Mouse (Mus musculus) hindbrain, embryonic 16.5 days (tissue): ENCODE data around the gene Slc18b1. TPM values are rescaled to one million over a fixed set of nuclear protein-coding genes. Genes with fewer than 3 reads are reported as not detected.
A peak's percentile ranks its signal among the peaks of the same experiment; 100 is the strongest.
"Not testable (repeated sequence)": the region's sequence is repeated elsewhere in the genome, so short reads cannot be mapped to it uniquely, and the experiment has no call there.

ENCODE experiments used
- ATAC-seq: fragments of 200-750 bp; cut with Nextera tagmentation; 2 replicates; pipeline ENCODE4 v1.8.0; 2017; ENCODE audit warnings: moderate TSS enrichment, moderate library complexity
- H3K27ac ChIP-seq: fragments of 300-500 bp; sonication (generic); 2 replicates; pipeline ENCODE4 v1.5.1; 2014; ENCODE audit warnings: low read depth, mild to moderate bottlenecking, control low read depth, low read length, moderate library complexity
- H3K27me3 ChIP-seq: fragments of 300-500 bp; sonication (generic); replicated peaks from 2 replicates; pipeline ENCODE4 v1.6.1; 2014; ENCODE audit warnings: low read length; ENCODE audit not compliant: control insufficient read depth, insufficient read depth
- H3K36me3 ChIP-seq: fragments of 300-500 bp; sonication (generic); 2 replicates; pipeline ENCODE4 v1.6.1; 2014; ENCODE audit warnings: mild to moderate bottlenecking, low read length, moderate library complexity, mixed read lengths; ENCODE audit not compliant: control insufficient read depth, insufficient read depth
- H3K4me1 ChIP-seq: fragments of 300-500 bp; sonication (generic); 2 replicates; pipeline ENCODE4 v1.6.1; 2014; ENCODE audit warnings: low read depth, low read length; ENCODE audit not compliant: control insufficient read depth, insufficient read depth
- H3K4me2 ChIP-seq: fragments of 300-500 bp; sonication (generic); 2 replicates; pipeline ENCODE4 v1.6.1; 2014; ENCODE audit warnings: mild to moderate bottlenecking, low read length, control low read depth, moderate library complexity
- H3K4me3 ChIP-seq: fragments of 300-500 bp; sonication (generic); 2 replicates; pipeline ENCODE4 v1.5.1; 2014; ENCODE audit warnings: mild to moderate bottlenecking, low read length, control low read depth, moderate library complexity
- H3K9ac ChIP-seq: fragments of 300-500 bp; sonication (generic); 2 replicates; pipeline ENCODE4 v1.6.1; 2014; ENCODE audit warnings: low read depth, mild to moderate bottlenecking, control low read depth, low read length, moderate library complexity
- H3K9me3 ChIP-seq: fragments of 300-500 bp; sonication (generic); 2 replicates; pipeline ENCODE4 v1.6.1; 2014; ENCODE audit warnings: mild to moderate bottlenecking, low read length, moderate library complexity; ENCODE audit not compliant: control insufficient read depth
- WGBS: fragments of 180-500 bp; shearing (Covaris S2); extraction: QIAGEN DNeasy Blood & Tissue Kit; methylation state at CpG from one replicate; pipeline ENCODE4 v1.1.7; 2014; 5-methylcytosine and 5-hydroxymethylcytosine counted together
- polyA plus RNA-seq: library from polyadenylated mRNA; unstranded; fragments of >200 nt; fragmentation: Nextera tagmentation; extraction: Ambion mirVana; gene quantifications from 2 replicates; pipeline ENCODE4 v1.2.1, GENCODE M21; 2015

Gene Slc18b1
- polyA plus RNA-seq, 1 experiment from 2014 or later, result 18.9 TPM

DNA sequence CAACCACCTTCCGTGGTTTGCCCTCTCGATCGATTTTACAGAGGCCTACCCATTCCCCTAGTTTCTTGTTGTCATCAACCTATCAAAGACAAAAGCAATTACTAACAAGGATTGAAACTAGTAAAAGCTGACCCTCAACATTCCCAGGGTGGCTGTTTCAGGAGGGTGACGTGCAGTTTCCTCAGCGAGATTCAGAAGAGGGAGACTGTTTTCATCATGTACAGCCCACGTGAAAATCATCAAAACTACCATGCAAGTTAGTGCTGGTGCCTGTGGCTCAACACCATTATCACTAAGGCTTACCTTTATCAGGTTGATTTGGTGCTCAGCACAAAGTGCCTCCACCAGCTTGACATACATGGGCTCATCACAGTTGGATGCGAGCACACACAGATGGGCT, 11.2 kb upstream of the Slc18b1 start:
- H3K9me3 ChIP-seq, H3K9ac ChIP-seq, ATAC-seq, H3K27me3 ChIP-seq, H3K27ac ChIP-seq: not testable (repeated sequence)
- H3K4me3 ChIP-seq, result peak overlapping the region; percentile 87
- peak overlapping the region; percentile 96 for H3K4me2 ChIP-seq
- peaks cover 15% of the 10 kb centered on the region for H3K36me3 ChIP-seq
- peaks cover 26% of the 10 kb centered on the region for H3K4me1 ChIP-seq
- WGBS, result 47% methylated on average over 7 of the region's 7 CpGs

DNA sequence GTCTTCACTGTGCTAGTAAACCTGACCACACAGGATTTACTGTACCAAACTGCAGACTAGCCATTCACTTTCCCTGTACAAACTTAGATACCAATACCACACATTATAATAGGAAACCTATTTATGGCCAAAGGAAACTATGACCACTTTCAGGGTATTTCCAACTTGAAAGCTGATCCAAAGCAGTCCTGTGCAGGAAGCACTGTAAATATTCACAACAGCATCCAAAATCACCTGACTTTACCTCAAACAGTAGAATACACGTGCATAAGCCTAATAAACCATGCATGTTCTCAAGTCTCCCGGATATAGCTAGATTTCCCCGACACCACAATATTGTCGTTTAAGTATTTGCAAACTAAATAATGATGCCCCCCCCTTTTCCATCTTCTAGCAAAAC, 10.7 kb upstream of the Slc18b1 start:
- WGBS, result 2% methylated on average over 4 of the region's 4 CpGs
- no peak overlapping the region for H3K27ac ChIP-seq

GRCm38 (mm10) chr10:23786631-23787038, 10.2 kb upstream of the Slc18b1 start:
- H3K27me3 ChIP-seq, H3K9me3 ChIP-seq: not testable (repeated sequence)
- Histone ChIP-seq H3K9ac (peak overlapping the region; percentile 86), H3K4me3 (peak overlapping the region; percentile 87), H3K4me1 (peaks cover 26% of the 10 kb centered on the region), H3K36me3 (peaks cover 15% of the 10 kb centered on the region), H3K27ac (0 out of 2 replicates have a peak overlapping the region, but pooled peaks have one; percentile 39), H3K4me2 (peak overlapping the region; percentile 96)
- ATAC-seq, result peak; percentile 68
- WGBS, result 0% methylated on average over 23 of the region's 23 CpGs

More for the DNA sequence above, 10.7 kb upstream of the Slc18b1 start:
- H3K4me2 ChIP-seq, result peak overlapping the region; percentile 96
- no peaks in the 10 kb centered on the region for H3K27me3 ChIP-seq
- no peaks in the 10 kb centered on the region for H3K9me3 ChIP-seq
- no peak for ATAC-seq
- H3K4me1 ChIP-seq, result peaks cover 26% of the 10 kb centered on the region
- H3K4me3 ChIP-seq, result peak overlapping the region; percentile 87
- peak overlapping the region; percentile 86 for H3K9ac ChIP-seq
- peaks cover 15% of the 10 kb centered on the region for H3K36me3 ChIP-seq

GRCm38 (mm10) chr10:23787062-23787821, 9.5 kb upstream of the Slc18b1 start, which contains the start of gene Rps12:
TSS of gene Rps12 (minus strand) at chr10:23787275.
- Histone ChIP-seq H3K27me3 (no peaks in the 10 kb centered on the region), H3K36me3 (peaks cover 15% of the 10 kb centered on the region)
- WGBS, result under 1% methylated on average over 51 of the region's 51 CpGs

DNA sequence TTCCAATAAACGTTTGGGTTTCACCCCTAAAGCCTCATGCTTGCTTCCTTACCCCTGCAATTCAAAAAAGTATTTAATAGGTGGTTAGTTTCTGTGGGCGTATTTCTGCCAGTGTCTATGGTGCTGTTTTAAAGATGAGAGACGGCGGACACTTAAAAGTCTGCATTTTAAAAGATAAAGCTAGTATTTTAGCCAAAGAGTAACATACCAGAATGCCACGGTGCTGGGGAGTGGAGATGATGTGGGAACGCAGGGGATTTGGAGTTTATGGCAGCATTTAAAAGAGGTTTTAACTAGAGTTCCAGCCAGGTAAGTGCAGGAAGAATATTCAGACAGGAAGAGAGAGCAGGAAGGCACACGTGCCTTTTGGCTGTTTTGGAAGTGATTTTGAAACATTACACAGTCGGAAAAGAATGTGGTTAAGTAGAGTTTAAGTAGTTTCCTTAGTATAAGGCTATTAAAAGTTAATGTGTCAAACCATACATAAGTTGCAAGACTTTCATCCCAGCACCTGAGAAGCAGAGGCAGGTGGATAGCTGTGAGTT, 8.7 kb upstream of the Slc18b1 start:
- H3K9ac ChIP-seq, result peak overlapping the region; percentile 73
- H3K27ac ChIP-seq, result peak overlapping the region; percentile 76
- H3K4me3 ChIP-seq, result peak overlapping the region; percentile 87
- H3K9me3 ChIP-seq, result no peaks in the 10 kb centered on the region
- H3K27me3 ChIP-seq, result no peaks in the 10 kb centered on the region
- WGBS, result 13% methylated on average over 8 of the region's 8 CpGs
- H3K4me2 ChIP-seq, result peak overlapping the region; percentile 80
- peaks cover 13% of the 10 kb centered on the region for H3K36me3 ChIP-seq
- peaks cover 26% of the 10 kb centered on the region for H3K4me1 ChIP-seq
- no peak for ATAC-seq

More at GRCm38 (mm10) chr10:23787062-23787821, 9.5 kb upstream of the Slc18b1 start, which contains the start of gene Rps12:
- ATAC-seq, result peak; percentile 99
- peak within 1 kb of the TSS; percentile 96 for H3K4me2 ChIP-seq
- no peaks in the 10 kb centered on the region for H3K9me3 ChIP-seq
- H3K4me1 ChIP-seq, result peaks cover 26% of the 10 kb centered on the region
- H3K4me3 ChIP-seq, result peak within 1 kb of the TSS; percentile 87
- peak within 1 kb of the TSS; percentile 86 for H3K9ac ChIP-seq
- H3K27ac ChIP-seq, result peak within 1 kb of the TSS; percentile 76

DNA sequence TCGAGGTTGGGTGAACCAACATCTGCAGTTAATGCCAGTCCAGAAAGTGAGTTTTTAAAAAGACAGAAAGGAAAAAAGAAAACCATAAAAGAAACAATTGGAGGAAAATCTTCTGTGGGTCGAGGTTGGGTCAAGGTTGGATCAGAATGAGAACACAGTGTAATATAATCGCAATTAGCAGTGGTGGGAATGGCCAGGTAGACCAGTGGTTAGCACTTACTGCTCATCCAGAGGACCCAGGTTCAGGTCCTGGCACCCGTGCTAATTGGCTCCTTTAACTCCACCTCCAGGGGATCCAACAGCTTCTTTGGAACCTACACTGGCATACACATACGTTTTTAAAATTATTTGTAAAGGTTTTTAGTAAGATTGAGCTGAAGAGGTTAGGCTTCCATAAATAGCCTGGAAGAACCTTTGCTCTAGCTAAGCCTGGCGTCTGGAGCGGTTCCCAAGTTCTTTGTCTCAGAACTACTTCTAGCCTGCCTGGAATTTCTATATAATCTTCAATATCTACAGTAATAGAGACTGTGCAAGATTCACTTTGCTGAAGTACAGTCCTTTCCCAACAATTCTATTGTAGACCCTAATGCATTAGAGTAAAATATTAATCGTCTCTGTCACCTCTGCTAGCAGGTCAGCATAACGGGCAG, 790 bp upstream of the Slc18b1 start:
- WGBS, result 56% methylated on average over 9 of the region's 9 CpGs

DNA sequence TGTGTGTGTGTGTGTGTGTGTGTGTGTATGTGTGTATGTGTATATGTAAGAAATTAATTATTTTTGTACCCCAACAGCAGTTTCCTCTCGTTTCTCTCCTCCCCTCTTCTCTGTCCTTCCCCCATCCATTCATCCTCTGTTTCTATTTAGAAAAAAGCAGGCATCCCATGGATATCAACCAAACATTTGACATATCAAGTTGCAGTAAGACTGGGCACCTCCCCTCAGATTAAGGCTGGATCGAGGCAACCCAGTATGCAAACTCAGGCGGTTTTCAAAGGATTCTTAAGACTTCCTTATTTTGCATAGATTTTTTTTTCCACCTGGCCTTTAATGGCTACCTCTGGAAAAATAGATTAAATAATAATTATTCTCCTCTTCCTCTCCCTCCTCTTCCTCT, 820 bp downstream of the Slc18b1 start:
- no peak; the same call in 1 of the 2 replicates for ATAC-seq
- Histone ChIP-seq H3K9me3 (no peaks in the 10 kb centered on the region), H3K4me2 (peak overlapping the region; percentile 66), H3K4me1 (peaks cover 6% of the 10 kb centered on the region), H3K27ac (no peak overlapping the region), H3K4me3 (peak overlapping the region; percentile 71), H3K27me3 (no peaks in the 10 kb centered on the region), H3K9ac (peak overlapping the region; percentile 87), H3K36me3 (no peaks in the 10 kb centered on the region)
- whole genome bisulfite sequencing, result 11% methylated on average over 3 of the region's 3 CpGs

More for the DNA sequence above, 790 bp upstream of the Slc18b1 start:
- H3K9ac ChIP-seq, result peak overlapping the region; percentile 87
- peak overlapping the region; percentile 71 for H3K4me3 ChIP-seq
- H3K9me3 ChIP-seq, result no peaks in the 10 kb centered on the region
- H3K4me1 ChIP-seq, result peaks cover 6% of the 10 kb centered on the region
- peak; percentile 8; the same call in 1 of the 2 replicates for ATAC-seq
- no peaks in the 10 kb centered on the region for H3K27me3 ChIP-seq
- H3K4me2 ChIP-seq, result peak overlapping the region; percentile 66
- H3K27ac ChIP-seq, result no peak overlapping the region
- H3K36me3 ChIP-seq, result no peaks in the 10 kb centered on the region

DNA sequence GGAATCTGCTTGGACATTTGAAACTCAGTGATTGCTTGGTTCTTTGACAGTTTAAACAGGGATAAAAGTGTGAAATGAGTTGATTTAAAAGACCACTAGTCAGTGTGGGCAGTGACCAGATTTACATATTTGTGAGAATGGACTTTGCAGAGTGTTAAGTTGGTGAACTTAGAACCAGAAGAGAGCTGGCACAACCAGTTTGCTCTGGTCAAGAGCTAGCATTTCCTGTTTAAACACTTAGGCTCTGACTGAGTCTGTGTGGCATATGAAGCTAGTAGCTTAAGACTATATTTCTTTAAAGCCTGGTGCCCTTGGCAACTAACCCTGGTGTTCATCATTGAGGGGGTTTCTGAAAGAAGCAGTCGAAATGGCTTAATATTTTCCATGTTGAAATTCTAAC, 1.4 kb downstream of the Slc18b1 start:
- no peaks in the 10 kb centered on the region for H3K27me3 ChIP-seq
- H3K4me2 ChIP-seq, result peak overlapping the region; percentile 66
- H3K27ac ChIP-seq, result no peak overlapping the region
- H3K4me1 ChIP-seq, result peaks cover 6% of the 10 kb centered on the region
- WGBS, result 78% methylated on average over 1 of the region's 1 CpGs
- H3K36me3 ChIP-seq, result no peaks in the 10 kb centered on the region
- H3K4me3 ChIP-seq, result peak overlapping the region; percentile 10; the same call in 1 of the 2 replicates
- H3K9ac ChIP-seq, result no peak overlapping the region
- H3K9me3 ChIP-seq, result no peaks in the 10 kb centered on the region
- ATAC-seq, result no peak

DNA sequence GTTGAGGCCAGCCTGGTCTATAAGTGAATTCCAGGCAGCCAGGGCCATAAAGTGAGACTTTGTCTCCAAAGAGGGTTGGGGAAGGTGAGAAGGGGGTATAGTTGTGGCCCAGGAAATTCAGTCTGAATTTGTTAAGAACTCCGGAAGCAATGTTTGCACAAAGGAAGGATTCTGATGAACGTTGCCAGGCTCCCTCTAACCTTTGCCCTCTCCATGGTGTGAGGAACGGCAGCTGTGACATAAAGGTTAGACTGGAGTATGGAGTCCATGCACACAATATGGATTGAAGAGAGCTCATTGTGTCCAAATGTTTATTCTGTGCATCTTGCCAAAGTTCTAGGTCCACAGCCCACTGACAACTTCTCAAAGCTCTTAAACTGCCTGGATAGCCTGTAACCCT, 3.1 kb downstream of the Slc18b1 start:
- Histone ChIP-seq H3K36me3 (peaks cover 2% of the 10 kb centered on the region; the same call in 1 of the 2 replicates), H3K27me3 (no peaks in the 10 kb centered on the region), H3K4me1 (peaks cover 6% of the 10 kb centered on the region), H3K9ac (no peak overlapping the region), H3K4me2 (no peak overlapping the region), H3K9me3 (no peaks in the 10 kb centered on the region), H3K4me3 (no peak overlapping the region), H3K27ac (no peak overlapping the region)
- WGBS, result 15% methylated on average over 3 of the region's 3 CpGs
- no peak for ATAC-seq
